Mouse (Mus musculus): Measurements from ENCODE around the gene Cyp26c1. TPM values are rescaled to one million over a fixed set of nuclear protein-coding genes. Genes with fewer than 3 reads are reported as not detected.

The Cyp26c1 gene
- total RNA-seq, 2 experiments from 2014 or later: not detected

GRCm38 (mm10) chr19:37698273-37699160, 13.1 kb downstream of the Cyp26c1 start:
- no peak for DNase-seq (ENCODE audit: low spot score)

- no peak for DNase-seq (ENCODE audit: low spot score)
Measured at GRCm38 (mm10) chr19:37699711-37700110, 14.3 kb downstream of the Cyp26c1 start.

- no peak for DNase-seq (ENCODE audit: low spot score)
Measured at GRCm38 (mm10) chr19:37702377-37703076, 17.1 kb downstream of the Cyp26c1 start.

GRCm38 (mm10) chr19:37703902-37704509, 18.6 kb downstream of the Cyp26c1 start:
- peak; percentile 50 for DNase-seq (ENCODE audit: low spot score)

- no peak for DNase-seq (ENCODE audit: low spot score)
Measured at GRCm38 (mm10) chr19:37705722-37706121, 20.3 kb downstream of the Cyp26c1 start.

GRCm38 (mm10) chr19:37714681-37715080, 29.3 kb downstream of the Cyp26c1 start:
- DNase-seq (ENCODE audit: low spot score): no peak

GRCm38 (mm10) chr19:37715980-37716379, 30.6 kb downstream of the Cyp26c1 start:
- no peak for DNase-seq (ENCODE audit: low spot score)

GRCm38 (mm10) chr19:37716524-37717175, 31.3 kb downstream of the Cyp26c1 start:
- DNase-seq (ENCODE audit: low spot score): no peak

- no peak for DNase-seq (ENCODE audit: low spot score)
Measured at GRCm38 (mm10) chr19:37719166-37719565, 33.8 kb downstream of the Cyp26c1 start.

GRCm38 (mm10) chr19:37724591-37724990, 39.2 kb downstream of the Cyp26c1 start:
- no peak for DNase-seq (ENCODE audit: low spot score)

- DNase-seq (ENCODE audit: low spot score): no peak
Measured at GRCm38 (mm10) chr19:37726585-37726984, 41.2 kb downstream of the Cyp26c1 start.

GRCm38 (mm10) chr19:37727366-37727765, 42.0 kb downstream of the Cyp26c1 start:
- no peak for DNase-seq (ENCODE audit: low spot score)

GRCm38 (mm10) chr19:37735426-37735825, 50.0 kb downstream of the Cyp26c1 start:
- DNase-seq (ENCODE audit: low spot score): no peak

GRCm38 (mm10) chr19:37738575-37738974, 53.2 kb downstream of the Cyp26c1 start:
- DNase-seq (ENCODE audit: low spot score): no peak

GRCm38 (mm10) chr19:37740043-37740442, 54.7 kb downstream of the Cyp26c1 start:
- DNase-seq (ENCODE audit: low spot score): no peak

Other genes with a start within 250 kb of the Cyp26c1 start
- 10 to 100 TPM; 55.6 to 59.9 TPM for gene Exoc6, start 135.2 kb upstream of the Cyp26c1 start, total RNA-seq (2021)
- not detected for gene Cyp26a1, start 12.2 kb downstream of the Cyp26c1 start, total RNA-seq (2021)

Data from gastrocnemius, adult 18-20 months (tissue).